Mouse (Mus musculus): ENCODE data around the gene Pcsk5.

The Pcsk5 gene

GRCm38 (mm10) chr19:17837471-17837859 is at the start of gene Pcsk5:
Gene Pcsk5 (minus strand): TSS chr19:17837632.
- no peak for DNase-seq (ENCODE audit: low read depth, low spot score)

- DNase-seq (ENCODE audit: low read depth, low spot score) = no peak
These were observed 38.4 kb upstream of the Pcsk5 start for GRCm38 (mm10) chr19:17875804-17876203.

- DNase-seq (ENCODE audit: low read depth, low spot score) = no peak
These were observed 37.0 kb upstream of the Pcsk5 start for GRCm38 (mm10) chr19:17874388-17874787.

- no peak for DNase-seq (ENCODE audit: low read depth, low spot score)
These were observed 36.3 kb upstream of the Pcsk5 start for GRCm38 (mm10) chr19:17873755-17874154.

GRCm38 (mm10) chr19:17866317-17866891 is 29.0 kb upstream of the Pcsk5 start:
- no peak for DNase-seq (ENCODE audit: low read depth, low spot score)

- DNase-seq (ENCODE audit: low read depth, low spot score) = no peak
These were observed 23.1 kb upstream of the Pcsk5 start for GRCm38 (mm10) chr19:17860351-17861014.

GRCm38 (mm10) chr19:17856741-17857140 is 19.3 kb upstream of the Pcsk5 start:
- DNase-seq (ENCODE audit: low read depth, low spot score) = no peak

- no peak for DNase-seq (ENCODE audit: low read depth, low spot score)
These were observed 11.0 kb upstream of the Pcsk5 start for GRCm38 (mm10) chr19:17848417-17848816.

- no peak for DNase-seq (ENCODE audit: low read depth, low spot score)
These were observed 8.5 kb upstream of the Pcsk5 start for GRCm38 (mm10) chr19:17845967-17846366.

GRCm38 (mm10) chr19:17841586-17841985 is 4.2 kb upstream of the Pcsk5 start:
- no peak for DNase-seq (ENCODE audit: low read depth, low spot score)

- DNase-seq (ENCODE audit: low read depth, low spot score) = no peak
These were observed 2.4 kb upstream of the Pcsk5 start for GRCm38 (mm10) chr19:17839856-17840255.

- DNase-seq (ENCODE audit: low read depth, low spot score) = no peak
These were observed 614 bp downstream of the Pcsk5 start for GRCm38 (mm10) chr19:17836566-17837470.

GRCm38 (mm10) chr19:17835681-17836565 is 1.5 kb downstream of the Pcsk5 start:
- DNase-seq (ENCODE audit: low read depth, low spot score) = no peak

GRCm38 (mm10) chr19:17834894-17835293 is 2.5 kb downstream of the Pcsk5 start:
- DNase-seq (ENCODE audit: low read depth, low spot score) = no peak

- DNase-seq (ENCODE audit: low read depth, low spot score) = no peak
These were observed 6.1 kb downstream of the Pcsk5 start for GRCm38 (mm10) chr19:17831376-17831775.

GRCm38 (mm10) chr19:17828414-17828813 is 9.0 kb downstream of the Pcsk5 start:
- DNase-seq (ENCODE audit: low read depth, low spot score) = no peak

- DNase-seq (ENCODE audit: low read depth, low spot score) = no peak
These were observed 10.7 kb downstream of the Pcsk5 start for GRCm38 (mm10) chr19:17826694-17827093.

GRCm38 (mm10) chr19:17820046-17820445 is 17.4 kb downstream of the Pcsk5 start:
- DNase-seq (ENCODE audit: low read depth, low spot score) = no peak

GRCm38 (mm10) chr19:17819081-17819480 is 18.4 kb downstream of the Pcsk5 start:
- DNase-seq (ENCODE audit: low read depth, low spot score) = no peak

- no peak for DNase-seq (ENCODE audit: low read depth, low spot score)
These were observed 22.4 kb downstream of the Pcsk5 start for GRCm38 (mm10) chr19:17815062-17815461.

GRCm38 (mm10) chr19:17813449-17813990 is 23.9 kb downstream of the Pcsk5 start:
- no peak for DNase-seq (ENCODE audit: low read depth, low spot score)

Data from A20 (cell line).